Mouse (Mus musculus): ENCODE measurements at regions not wholly inside any gene's neighbourhood (a gene's known extent, or its start where the extent isn't known, plus 50 kb on each side); places are given as distances from the start of the nearest gene placed in this dataset.
"Not testable (repeated sequence)": the region's sequence is repeated elsewhere in the genome, so short reads cannot be mapped to it uniquely, and the experiment has no call there.

- DNase-seq: no peak
Observed at GRCm38 (mm10) chr2:146724924-146725555, 130.6 kb upstream of the Kiz start.

- DNase-seq: no peak
Observed at GRCm38 (mm10) chr2:146728693-146729092, 127.0 kb upstream of the Kiz start.

GRCm38 (mm10) chr2:146731081-146731480 is 124.6 kb upstream of the Kiz start:
- no peak for DNase-seq

- DNase-seq: not testable (repeated sequence)
Observed at GRCm38 (mm10) chr2:146732891-146733290, 122.8 kb upstream of the Kiz start.

- no peak for DNase-seq
Observed at GRCm38 (mm10) chr2:146744396-146744795, 111.3 kb upstream of the Kiz start.

- DNase-seq: no peak
Observed at GRCm38 (mm10) chr2:146745012-146745682, 110.5 kb upstream of the Kiz start.

GRCm38 (mm10) chr2:146745683-146746047 is 110.0 kb upstream of the Kiz start:
- DNase-seq: no peak

GRCm38 (mm10) chr2:146753988-146754387 is 101.7 kb upstream of the Kiz start:
- no peak for DNase-seq

GRCm38 (mm10) chr2:146763522-146764144 is 92.0 kb upstream of the Kiz start:
- DNase-seq: no peak

- DNase-seq: no peak
Observed at GRCm38 (mm10) chr2:146764313-146765255, 91.1 kb upstream of the Kiz start.

- DNase-seq: no peak
Observed at GRCm38 (mm10) chr2:146774876-146775275, 80.8 kb upstream of the Kiz start.

GRCm38 (mm10) chr2:146787132-146787810 is 68.4 kb upstream of the Kiz start:
- no peak for DNase-seq

- DNase-seq: no peak
Observed at GRCm38 (mm10) chr2:146787811-146788455, 67.7 kb upstream of the Kiz start.

- no peak for DNase-seq
Observed at GRCm38 (mm10) chr2:146792844-146793420, 62.7 kb upstream of the Kiz start.

GRCm38 (mm10) chr2:146802973-146803372 is 52.7 kb upstream of the Kiz start:
- no peak for DNase-seq
